Mouse (Mus musculus) urinary bladder, adult 2 months (tissue): Measurements from ENCODE around the gene Depdc5. TPM values are rescaled to one million over a fixed set of nuclear protein-coding genes. Genes with fewer than 3 reads are reported as not detected.
"Not testable (repeated sequence)": the region's sequence is repeated elsewhere in the genome, so short reads cannot be mapped to it uniquely, and the experiment has no call there.

Experiments used
- DNase-seq: peaks from one replicate; pipeline ENCODE4 v3.0.0; 2022; ENCODE audit warnings: low spot score
- polyA plus RNA-seq: library from polyadenylated mRNA; depleted of rRNA; stranded (reverse); fragments of >200 nt; gene quantifications from 2 replicates; pipeline ENCODE4 v1.2.3, GENCODE M21; 2012

The Depdc5 gene
- polyA plus RNA-seq, 1 experiment = 15.4 TPM

- no peak for DNase-seq
Measured at GRCm38 (mm10) chr5:32907496-32907895, 44.0 kb downstream of the Depdc5 start.

- no peak for DNase-seq
Measured at GRCm38 (mm10) chr5:32914071-32914470, 50.6 kb downstream of the Depdc5 start.

- DNase-seq = not testable (repeated sequence)
Measured at GRCm38 (mm10) chr5:32919281-32919680, 55.8 kb downstream of the Depdc5 start.

GRCm38 (mm10) chr5:32922906-32923305 lies 59.4 kb downstream of the Depdc5 start:
- no peak for DNase-seq

DNA sequence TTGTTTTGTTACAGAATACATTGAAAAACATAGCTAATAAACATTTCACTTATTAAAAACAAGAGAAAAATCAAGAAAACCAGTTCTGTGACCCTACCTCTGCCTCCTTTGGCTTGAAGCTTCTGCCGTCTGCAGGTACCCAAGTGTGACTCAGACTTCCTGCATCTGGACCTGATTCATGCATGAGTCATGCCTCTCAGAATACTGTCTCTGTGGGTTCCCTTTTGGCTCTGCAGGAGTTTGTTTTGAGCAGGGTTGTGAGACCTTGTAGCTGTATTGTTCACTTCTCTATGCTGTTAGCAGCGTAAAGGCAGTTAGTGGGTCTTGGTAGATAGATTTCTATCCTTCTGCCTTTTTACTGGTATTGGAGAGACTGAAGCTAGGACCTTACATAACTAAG lies 67.3 kb downstream of the Depdc5 start:
- no peak for DNase-seq

- no peak for DNase-seq
Measured at GRCm38 (mm10) chr5:32934654-32935053, 71.2 kb downstream of the Depdc5 start.

DNA sequence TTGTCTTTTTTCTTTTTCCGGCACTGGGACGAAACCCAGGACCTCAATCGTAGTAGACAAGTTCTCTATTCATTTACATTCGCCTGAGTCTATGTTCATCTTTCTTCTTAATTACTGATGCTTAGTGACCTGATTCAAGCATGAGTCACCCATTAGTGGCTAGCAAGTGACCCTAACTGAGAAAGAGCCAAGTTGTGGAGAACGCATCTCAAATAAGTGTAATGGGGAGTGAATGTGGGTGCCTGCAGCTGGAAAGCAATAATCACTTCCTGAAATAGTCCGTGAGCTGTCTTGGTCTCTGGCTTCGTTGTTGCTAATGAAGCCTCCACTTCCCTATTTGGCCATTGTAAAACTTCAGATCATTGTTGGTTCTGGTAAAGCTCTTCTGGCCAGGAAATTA lies 77.1 kb downstream of the Depdc5 start:
- DNase-seq = no peak

GRCm38 (mm10) chr5:32941209-32941924 lies 77.9 kb downstream of the Depdc5 start:
- DNase-seq = no peak

GRCm38 (mm10) chr5:32950077-32950476 lies 86.6 kb downstream of the Depdc5 start:
- DNase-seq = no peak

- DNase-seq = no peak
Measured at GRCm38 (mm10) chr5:32950702-32951274, 87.3 kb downstream of the Depdc5 start.

DNA sequence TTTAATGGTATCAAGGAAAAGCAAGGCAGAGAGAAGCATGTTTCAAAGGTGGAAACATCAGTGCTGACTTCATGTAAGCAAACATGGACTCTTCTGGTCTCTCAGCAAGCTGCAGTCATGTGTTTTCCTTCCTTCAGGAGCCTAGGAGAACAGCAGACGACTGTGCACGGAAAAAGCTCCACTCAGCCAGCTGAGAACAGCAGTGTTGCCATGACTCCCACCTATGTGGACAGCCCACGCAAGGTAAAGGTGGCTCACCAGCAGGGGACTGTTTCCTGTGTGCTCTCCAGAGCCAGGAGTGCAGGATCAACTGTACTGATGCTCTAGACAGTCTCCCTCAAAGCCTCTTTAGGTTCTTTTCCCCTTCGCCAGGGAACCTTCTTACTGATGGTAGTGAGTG lies 92.2 kb downstream of the Depdc5 start:
- DNase-seq = no peak

- no peak for DNase-seq
Measured at GRCm38 (mm10) chr5:32961616-32962015, 98.1 kb downstream of the Depdc5 start.

- no peak for DNase-seq
Measured at GRCm38 (mm10) chr5:32962581-32962980, 99.1 kb downstream of the Depdc5 start.

GRCm38 (mm10) chr5:32976541-32976940 lies 113.0 kb downstream of the Depdc5 start:
- no peak for DNase-seq

DNA sequence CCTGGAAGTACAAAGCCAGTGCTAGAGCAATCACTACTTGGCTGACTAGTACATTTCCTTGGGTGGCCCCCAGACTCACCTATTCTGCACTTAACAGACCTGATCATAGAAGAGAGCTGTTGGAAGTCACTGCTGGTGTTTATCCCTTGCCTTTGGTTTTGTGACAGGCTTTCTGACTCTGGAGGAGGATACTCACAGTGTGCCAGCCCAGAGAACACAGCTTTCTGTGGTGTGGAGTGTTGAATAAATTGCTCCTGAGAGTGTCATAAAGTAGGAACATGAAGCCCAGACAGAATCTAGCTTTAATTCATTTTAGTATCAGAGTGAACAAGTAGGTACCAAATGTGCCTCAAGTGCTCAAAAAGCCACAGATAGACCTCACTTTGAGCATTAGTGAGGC lies 113.7 kb downstream of the Depdc5 start:
- DNase-seq = no peak

DNA sequence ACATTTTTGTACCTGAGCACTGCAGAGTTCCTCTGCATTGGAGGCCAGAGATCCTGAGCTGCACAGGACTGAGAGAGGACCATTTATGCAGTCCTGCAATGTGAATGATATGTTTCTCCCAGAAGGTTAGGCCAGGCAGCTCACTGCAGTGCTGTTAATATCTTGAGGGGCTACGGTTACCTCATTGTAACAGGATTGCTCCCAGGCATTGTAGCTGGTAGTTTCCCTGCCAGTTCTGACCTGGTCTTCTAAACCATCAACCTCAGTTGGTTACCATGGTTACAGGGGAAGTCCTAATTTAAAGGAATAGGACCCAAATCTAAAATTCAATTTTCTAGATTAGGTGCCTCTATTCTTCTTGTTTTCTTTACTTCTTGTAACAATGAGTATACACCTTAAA lies 121.9 kb downstream of the Depdc5 start:
- no peak for DNase-seq

DNA sequence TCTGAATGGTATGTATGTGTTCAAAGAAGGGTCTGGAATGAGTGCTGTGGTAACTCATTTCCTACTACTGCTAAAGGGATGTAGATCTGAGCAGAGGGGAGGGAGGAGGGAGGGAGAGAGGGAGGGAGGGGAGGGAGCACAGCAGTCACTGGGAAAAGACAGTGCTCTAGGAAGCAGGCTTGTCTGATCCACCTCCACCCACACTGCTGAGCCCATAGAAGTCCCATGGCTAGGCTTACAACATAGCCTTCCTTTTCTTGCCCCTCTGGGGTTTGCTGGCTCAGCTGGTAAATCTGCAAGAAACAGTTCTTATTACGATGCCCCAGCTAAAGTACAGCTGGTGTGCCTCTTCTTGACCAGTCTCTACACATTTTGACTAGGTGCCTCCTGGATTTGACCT lies 124.4 kb downstream of the Depdc5 start:
- no peak for DNase-seq

GRCm38 (mm10) chr5:32989959-32990640 lies 126.6 kb downstream of the Depdc5 start:
- no peak for DNase-seq

DNA sequence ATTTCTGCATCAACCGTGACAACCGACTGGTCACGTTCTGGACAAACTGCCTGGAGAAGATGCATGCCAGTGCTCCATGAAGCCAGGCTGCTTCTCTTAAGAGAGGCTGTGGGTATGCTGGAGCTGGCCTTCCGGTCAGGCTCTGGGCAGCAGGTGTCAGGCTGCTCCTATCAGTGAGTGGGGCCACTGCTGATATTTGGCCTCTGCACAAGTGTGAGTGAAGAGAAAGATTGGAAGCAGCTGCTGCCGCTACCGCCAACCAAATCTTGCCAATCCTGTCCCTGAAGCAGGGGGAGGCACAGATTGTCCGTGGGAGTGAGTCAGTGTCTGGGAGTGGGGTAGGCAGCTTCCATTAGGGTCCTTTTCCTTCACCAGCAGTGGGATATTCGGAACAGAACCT lies 127.7 kb downstream of the Depdc5 start:
- DNase-seq = no peak

GRCm38 (mm10) chr5:32994471-32994870 lies 131.0 kb downstream of the Depdc5 start:
- DNase-seq = no peak

DNA sequence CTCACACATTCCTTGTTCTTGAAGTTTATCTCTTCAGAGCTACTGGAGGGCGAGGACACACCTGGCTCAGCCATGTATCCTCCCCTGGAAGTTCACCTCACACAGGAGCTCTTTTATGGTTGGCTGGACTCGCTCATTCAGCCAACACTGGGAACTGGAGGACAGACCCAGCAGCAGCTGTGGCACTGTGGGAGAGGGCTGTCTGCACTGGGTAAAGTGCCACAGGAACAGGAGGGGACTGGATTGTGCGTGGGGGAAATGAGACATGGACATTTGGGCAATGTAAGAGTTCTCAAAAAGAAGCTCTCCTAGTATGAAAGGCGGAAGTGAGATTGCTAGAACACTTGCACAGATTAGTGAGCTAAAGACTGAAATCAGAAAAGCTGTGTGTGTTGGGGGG lies 132.3 kb downstream of the Depdc5 start:
- no peak for DNase-seq

DNA sequence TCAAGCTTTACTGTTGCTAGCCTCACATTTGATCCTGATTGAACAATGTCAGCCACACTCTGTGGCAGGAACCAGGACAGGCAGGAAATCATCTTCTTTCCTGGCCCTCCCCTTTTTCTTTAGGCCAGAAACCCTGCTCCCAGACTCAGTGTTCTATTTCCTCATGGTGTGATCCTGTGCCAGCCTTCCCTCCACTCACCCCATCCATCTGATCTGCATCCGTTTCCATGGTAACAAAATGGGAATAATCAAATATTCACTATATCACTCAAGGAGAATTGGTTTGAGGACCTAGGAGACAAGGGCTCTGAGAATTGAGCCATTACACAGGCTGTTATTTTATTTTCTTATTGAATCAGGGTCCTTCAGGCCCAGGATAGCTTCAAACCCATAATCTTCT lies 133.1 kb downstream of the Depdc5 start:
- DNase-seq = no peak

GRCm38 (mm10) chr5:32997686-32998085 lies 134.2 kb downstream of the Depdc5 start:
- DNase-seq = no peak
